Mouse (Mus musculus): ENCODE results near the gene Ptpn12.

- TF ChIP-seq EP300 (IDR thresholded peaks at IDR 0.05; ENCODE audit: low read length): no peak
- TF ChIP-seq MAFK (IDR thresholded peaks at IDR 0.05; ENCODE audit: insufficient replicate concordance, low read length): no peak
- no peak for TF ChIP-seq CTCF (conservative IDR thresholded peaks at IDR 0.05 in 1 of 2, IDR thresholded peaks at IDR 0.05 in 1 of 2; ENCODE audit: low read depth in 2 of 2, low read length in 2 of 2)
- TF ChIP-seq MAX (IDR thresholded peaks at IDR 0.05; ENCODE audit: low read length): no peak; the same call in 1 of the 2 replicates
- TF ChIP-seq POLR2A (IDR thresholded peaks at IDR 0.05; ENCODE audit: low read depth, low read length): no peak
These were observed 466 bp downstream of the Ptpn12 start for GRCm38 (mm10) chr5:21055071-21055819.
